Mouse (Mus musculus) heart, adult 2 months (tissue): Measurements from ENCODE around the gene Laptm4a. TPM values are rescaled to one million over a fixed set of nuclear protein-coding genes. Genes with fewer than 3 reads are reported as not detected.

ENCODE experiments used
- DNase-seq, 2 experiments: peaks; one replicate each; pipeline ENCODE4 v3.0.0; 2021
- H3K27ac ChIP-seq: fragments of 200-600 bp; 2 replicates; pipeline ENCODE4 v1.8.1; 2022
- H3K27me3 ChIP-seq: fragments of 200-500 bp; 2 replicates; pipeline ENCODE4 v1.6.1; 2012; ENCODE audit warnings: mild to moderate bottlenecking, low read length, inconsistent platforms, mixed read lengths; ENCODE audit not compliant: control insufficient read depth, insufficient read depth
- H3K36me3 ChIP-seq: fragments of 200-500 bp; 2 replicates; pipeline ENCODE4 v1.6.1; 2012; ENCODE audit warnings: low read length, inconsistent platforms; ENCODE audit not compliant: control insufficient read depth, insufficient read depth
- H3K4me1 ChIP-seq: fragments of 200-500 bp; 2 replicates; pipeline ENCODE4 v1.6.1; 2011; ENCODE audit warnings: low read length; ENCODE audit not compliant: control insufficient read depth, insufficient read depth
- H3K4me3 ChIP-seq: fragments of 200-600 bp; 2 replicates; pipeline ENCODE4 v1.8.1; 2022
- H3K79me2 ChIP-seq: fragments of 200-500 bp; replicated peaks from 2 replicates; pipeline ENCODE4 v1.6.1; 2012; ENCODE audit warnings: mild to moderate bottlenecking, inconsistent platforms, low read length, moderate library complexity, mixed read lengths; ENCODE audit not compliant: control insufficient read depth, insufficient read depth
- H3K9ac ChIP-seq: fragments of 200-500 bp; 2 replicates; pipeline ENCODE4 v1.6.1; 2012; ENCODE audit warnings: low read depth, mild to moderate bottlenecking, control low read depth, inconsistent platforms, low read length, mixed read lengths
- CTCF ChIP-seq: fragments of 200-600 bp; IDR thresholded peaks from 2 replicates; pipeline ENCODE4 v1.8.1; 2022; ENCODE audit warnings: antibody characterized with exemption, mild to moderate bottlenecking, moderate library complexity
- EP300 ChIP-seq: fragments of 200-500 bp; IDR thresholded peaks from 2 replicates; pipeline ENCODE4 v1.6.1; 2011; ENCODE audit warnings: low read depth, low read length, control low read depth; ENCODE audit not compliant: insufficient read depth
- POLR2A ChIP-seq: fragments of 200-500 bp; IDR thresholded peaks from 2 replicates; pipeline ENCODE4 v1.6.1; 2011; ENCODE audit warnings: mild to moderate bottlenecking, low read depth, low read length, control low read depth; ENCODE audit not compliant: insufficient read depth
- WGBS: fragments of 180-500 bp; shearing (Covaris S2); methylation state at CpG from one replicate; pipeline ENCODE4 v1.1.7; 2018; 5-methylcytosine and 5-hydroxymethylcytosine counted together
- intact Hi-C: fragments of 180-260 bp; cut with DNase I; formaldehyde crosslinking; loops from one replicate; pipeline ENCODE4 v1.15.1; 2025
- long read RNA-seq: library from polyadenylated mRNA; stranded (forward); transcript quantifications from one replicate; pipeline ENCODE4 v2.0.0, GENCODE M21; 2021
- polyA plus RNA-seq: library from polyadenylated mRNA; depleted of rRNA; stranded (reverse); fragments of >200 nt; gene quantifications from 2 replicates; pipeline ENCODE4 v1.2.3, GENCODE M21; 2012; rRNA removed
- total RNA-seq, 2 experiments: library from RNA; stranded (reverse); gene quantifications; 2 replicates each; pipeline ENCODE4 v1.2.3; 2021

Gene Laptm4a
- total RNA-seq: 100 to 1,000 TPM; 366 to 372 TPM
- polyA plus RNA-seq: 314 and 519 TPM in 2 replicates
- long read RNA-seq, transcript Laptm4a-201 (7 exons, 1,773 nt): major isoform, 64 of 108 reads
- long read RNA-seq, partial matches to known transcripts: 4 of 108 reads
- long read RNA-seq, other reads (novel, unspliced or antisense): 40 of 108 reads

GRCm38 (mm10) chr12:8921394-8922368, at the start of gene Laptm4a:
Gene Laptm4a (plus strand): TSS chr12:8921664.
- under 1% methylated on average over 73 of the region's 73 CpGs for WGBS
- Histone ChIP-seq H3K27me3 (no peaks in the 10 kb centered on the region), H3K36me3 (peaks cover 31% of the 10 kb centered on the region), H3K4me3 (peak within 1 kb of the TSS; percentile 73), H3K4me1 (peaks cover 9% of the 10 kb centered on the region), H3K9ac (peak within 1 kb of the TSS; percentile 90), H3K79me2 (peaks cover 10% of the 10 kb centered on the region), H3K27ac (peak within 1 kb of the TSS; percentile 99)
- peak; percentile 99 to 100 for DNase-seq
- intact Hi-C loops: loop anchor here (1.0 to 5.0 kb wide), 2 partner anchors 51 to 247 kb away; partner anchors contain the start of genes Pum2 and Wdr35
- TF ChIP-seq POLR2A (peak; percentile 90), CTCF (no peak), EP300 (0 out of 2 replicates have a peak, but pooled peaks have one; percentile 3)

- DNase-seq: no peak
- no peak for TF ChIP-seq CTCF
- TF ChIP-seq EP300: no peak
- TF ChIP-seq POLR2A: no peak
- H3K36me3 ChIP-seq: no peaks in the 10 kb centered on the region
- no peaks in the 10 kb centered on the region for H3K79me2 ChIP-seq
- no peak overlapping the region for H3K4me3 ChIP-seq
- H3K9ac ChIP-seq: no peak overlapping the region
- H3K27me3 ChIP-seq: no peaks in the 10 kb centered on the region
- intact Hi-C loops: no loop called here
- WGBS: 58% methylated on average over 9 of the region's 9 CpGs
- no peak overlapping the region for H3K27ac ChIP-seq
- peaks cover 3% of the 10 kb centered on the region for H3K4me1 ChIP-seq
Measured at GRCm38 (mm10) chr12:8875583-8875982, 45.9 kb upstream of the Laptm4a start.

- 72% methylated on average over 5 of the region's 5 CpGs for WGBS
- no peak overlapping the region for H3K9ac ChIP-seq
- H3K36me3 ChIP-seq: no peaks in the 10 kb centered on the region
- peak in 1 of 2 experiments; percentile 32 for DNase-seq
- intact Hi-C loops: no loop called here
- H3K4me3 ChIP-seq: no peak overlapping the region
- H3K79me2 ChIP-seq: no peaks in the 10 kb centered on the region
- no peak for TF ChIP-seq POLR2A
- no peak for TF ChIP-seq CTCF
- no peak for TF ChIP-seq EP300
- peaks cover 3% of the 10 kb centered on the region for H3K4me1 ChIP-seq
- peak overlapping the region; percentile 57; the same call in 1 of the 2 replicates for H3K27ac ChIP-seq
- no peaks in the 10 kb centered on the region for H3K27me3 ChIP-seq
Measured at GRCm38 (mm10) chr12:8876865-8877264, 44.6 kb upstream of the Laptm4a start.

GRCm38 (mm10) chr12:8877413-8877812, 44.1 kb upstream of the Laptm4a start:
- 56% methylated on average over 6 of the region's 6 CpGs for WGBS

GRCm38 (mm10) chr12:8878752-8879151, 42.7 kb upstream of the Laptm4a start:
- intact Hi-C loops: no loop called here
- Histone ChIP-seq H3K36me3 (no peaks in the 10 kb centered on the region), H3K27ac (no peak overlapping the region), H3K79me2 (no peaks in the 10 kb centered on the region), H3K4me3 (no peak overlapping the region), H3K9ac (no peak overlapping the region), H3K27me3 (no peaks in the 10 kb centered on the region), H3K4me1 (peaks cover 3% of the 10 kb centered on the region)
- no peak for DNase-seq
- 95% methylated on average over 2 of the region's 2 CpGs for WGBS
- TF ChIP-seq EP300: no peak
- no peak for TF ChIP-seq POLR2A
- TF ChIP-seq CTCF: no peak

More at GRCm38 (mm10) chr12:8877413-8877812, 44.1 kb upstream of the Laptm4a start:
- H3K36me3 ChIP-seq: no peaks in the 10 kb centered on the region
- H3K27me3 ChIP-seq: no peaks in the 10 kb centered on the region
- H3K4me1 ChIP-seq: peaks cover 3% of the 10 kb centered on the region
- TF ChIP-seq CTCF: no peak
- TF ChIP-seq EP300: peak; percentile 88
- 0 out of 2 replicates have a peak, but pooled peaks have one; percentile 14 for TF ChIP-seq POLR2A
- H3K9ac ChIP-seq: no peak overlapping the region
- H3K27ac ChIP-seq: peak overlapping the region; percentile 57
- intact Hi-C loops: no loop called here
- no peaks in the 10 kb centered on the region for H3K79me2 ChIP-seq
- DNase-seq: peak; percentile 46 to 60
- H3K4me3 ChIP-seq: no peak overlapping the region

GRCm38 (mm10) chr12:8879389-8879788, 42.1 kb upstream of the Laptm4a start:
- H3K27me3 ChIP-seq: no peaks in the 10 kb centered on the region
- no peaks in the 10 kb centered on the region for H3K79me2 ChIP-seq
- no peak for DNase-seq
- peaks cover 3% of the 10 kb centered on the region for H3K4me1 ChIP-seq
- WGBS: 76% methylated on average over 6 of the region's 6 CpGs
- intact Hi-C loops: no loop called here
- no peak overlapping the region for H3K4me3 ChIP-seq
- 0 out of 2 replicates have a peak, but pooled peaks have one; percentile 5 for TF ChIP-seq CTCF
- no peak for TF ChIP-seq EP300
- no peak for TF ChIP-seq POLR2A
- H3K9ac ChIP-seq: no peak overlapping the region
- no peaks in the 10 kb centered on the region for H3K36me3 ChIP-seq
- H3K27ac ChIP-seq: no peak overlapping the region
